Mouse (Mus musculus) intestine, embryonic 16.5 days (tissue): ENCODE data around the gene Dpysl5. TPM values are rescaled to one million over a fixed set of nuclear protein-coding genes. Genes with fewer than 3 reads are reported as not detected.

Source experiments
- ATAC-seq: fragments of 200-750 bp; cut with Nextera tagmentation; 2 replicates; pipeline ENCODE4 v1.8.0; 2017; ENCODE audit warnings: moderate TSS enrichment, moderate library complexity
- H3K27ac ChIP-seq: fragments of 300-500 bp; sonication (generic); 2 replicates; pipeline ENCODE4 v1.5.1; 2014; ENCODE audit warnings: mild to moderate bottlenecking, low read length
- H3K27me3 ChIP-seq: fragments of 300-500 bp; sonication (generic); replicated peaks from 2 replicates; pipeline ENCODE4 v1.6.1; 2014; ENCODE audit warnings: low read length, control low read depth, mixed read lengths; ENCODE audit not compliant: control insufficient read depth, insufficient read depth
- H3K36me3 ChIP-seq: fragments of 300-500 bp; sonication (generic); 2 replicates; pipeline ENCODE4 v1.6.1; 2014; ENCODE audit warnings: low read length, control low read depth; ENCODE audit not compliant: control insufficient read depth, insufficient read depth
- H3K4me1 ChIP-seq: fragments of 300-500 bp; sonication (generic); 2 replicates; pipeline ENCODE4 v1.6.1; 2014; ENCODE audit warnings: low read length, control low read depth, mixed read lengths; ENCODE audit not compliant: control insufficient read depth, insufficient read depth
- H3K4me2 ChIP-seq: fragments of 300-500 bp; sonication (generic); 2 replicates; pipeline ENCODE4 v1.6.1; 2014; ENCODE audit warnings: low read depth, low read length, control low read depth
- H3K4me3 ChIP-seq: fragments of 300-500 bp; sonication (generic); 2 replicates; pipeline ENCODE4 v1.5.1; 2014; ENCODE audit warnings: mild to moderate bottlenecking, low read length
- H3K9ac ChIP-seq: fragments of 300-500 bp; sonication (generic); 2 replicates; pipeline ENCODE4 v1.6.1; 2014; ENCODE audit warnings: low read depth, low read length
- H3K9me3 ChIP-seq: fragments of 300-500 bp; sonication (generic); 2 replicates; pipeline ENCODE4 v1.6.1; 2016; ENCODE audit warnings: low read length, control low read depth; ENCODE audit not compliant: control insufficient read depth
- WGBS: fragments of 180-500 bp; shearing (Covaris S2); extraction: QIAGEN DNeasy Blood & Tissue Kit; methylation state at CpG from one replicate; pipeline ENCODE4 v1.1.7; 2014; 5-methylcytosine and 5-hydroxymethylcytosine counted together
- polyA plus RNA-seq: library from polyadenylated mRNA; unstranded; fragments of >200 nt; fragmentation: Nextera tagmentation; extraction: Ambion mirVana; gene quantifications from 2 replicates; pipeline ENCODE4 v1.2.1, GENCODE M21; 2015

The Dpysl5 gene
- polyA plus RNA-seq, 1 experiment from 2014 or later: 5.7 TPM

DNA sequence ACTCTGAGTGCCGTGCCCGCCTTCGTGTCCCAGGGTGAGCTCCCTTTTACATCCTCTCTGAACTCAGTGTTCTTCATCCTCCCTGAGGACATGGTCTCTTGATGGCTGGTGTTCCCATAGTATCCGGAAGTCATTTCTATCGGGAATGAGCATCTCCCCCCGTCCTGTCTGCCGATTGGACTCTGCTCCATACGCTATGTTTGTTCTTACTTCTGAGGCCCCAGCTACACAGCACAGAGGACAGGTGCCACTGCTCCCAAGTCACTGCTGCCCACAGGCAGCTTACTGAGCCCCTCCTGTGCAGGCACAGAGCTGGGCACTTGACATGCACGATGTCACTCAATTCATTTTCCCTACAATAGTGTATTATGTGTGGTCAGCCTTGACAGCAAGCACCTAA lies 57.7 kb downstream of the Dpysl5 start:
- no peaks in the 10 kb centered on the region for H3K27me3 ChIP-seq
- H3K4me2 ChIP-seq: no peak overlapping the region
- H3K9me3 ChIP-seq: no peaks in the 10 kb centered on the region
- no peak overlapping the region for H3K27ac ChIP-seq
- H3K9ac ChIP-seq: no peak overlapping the region
- 75% methylated on average over 9 of the region's 9 CpGs for WGBS
- peaks cover 14% of the 10 kb centered on the region for H3K4me1 ChIP-seq
- no peaks in the 10 kb centered on the region for H3K36me3 ChIP-seq
- ATAC-seq: peak; percentile 45; the same call in 1 of the 2 replicates
- H3K4me3 ChIP-seq: no peak overlapping the region

DNA sequence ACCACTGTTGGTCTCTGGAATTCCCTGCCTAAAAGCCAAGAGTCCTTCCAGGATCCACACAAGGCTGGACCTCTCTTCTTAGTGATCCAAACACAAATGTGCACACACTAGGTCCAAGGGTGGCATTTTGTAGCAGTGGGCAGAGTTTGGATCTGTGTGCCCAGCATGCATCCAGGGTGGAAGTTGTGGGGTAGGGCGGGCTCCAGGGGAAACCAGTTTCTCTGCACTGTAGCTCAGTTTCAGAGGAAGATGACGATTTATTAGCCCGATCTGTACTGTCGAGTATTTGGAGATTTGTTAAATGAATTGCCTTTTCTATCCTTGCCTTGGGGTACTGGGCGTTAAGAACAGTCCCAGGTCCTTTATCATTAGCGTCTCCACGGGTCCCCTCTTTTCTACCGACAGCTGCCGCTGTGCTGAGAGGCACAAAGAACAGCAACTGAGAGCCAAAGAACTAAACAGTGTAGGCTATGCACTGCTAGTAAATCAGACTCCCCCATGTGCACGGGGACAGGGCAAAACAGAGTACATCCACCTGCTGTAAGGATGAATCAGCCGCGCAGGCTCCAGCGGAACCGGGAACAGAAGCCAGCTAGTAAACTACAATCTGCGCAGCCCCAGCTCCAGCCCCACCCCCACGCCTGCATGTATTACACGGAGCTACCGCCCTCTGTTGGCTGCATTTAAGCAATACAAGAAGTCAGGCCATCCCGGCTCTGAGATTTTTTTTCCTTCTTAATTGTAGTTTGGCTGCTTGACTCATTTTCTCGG lies 63.4 kb downstream of the Dpysl5 start:
- no peaks in the 10 kb centered on the region for H3K36me3 ChIP-seq
- no peak overlapping the region for H3K27ac ChIP-seq
- peak; percentile 85 for ATAC-seq
- peak overlapping the region; percentile 51 for H3K4me2 ChIP-seq
- no peak overlapping the region for H3K9ac ChIP-seq
- no peaks in the 10 kb centered on the region; the same call in 1 of the 2 replicates for H3K27me3 ChIP-seq
- WGBS: 8% methylated on average over 20 of the region's 20 CpGs
- peaks cover 3% of the 10 kb centered on the region; the same call in 1 of the 2 replicates for H3K4me1 ChIP-seq
- peak overlapping the region; percentile 34 for H3K4me3 ChIP-seq
- H3K9me3 ChIP-seq: no peaks in the 10 kb centered on the region

DNA sequence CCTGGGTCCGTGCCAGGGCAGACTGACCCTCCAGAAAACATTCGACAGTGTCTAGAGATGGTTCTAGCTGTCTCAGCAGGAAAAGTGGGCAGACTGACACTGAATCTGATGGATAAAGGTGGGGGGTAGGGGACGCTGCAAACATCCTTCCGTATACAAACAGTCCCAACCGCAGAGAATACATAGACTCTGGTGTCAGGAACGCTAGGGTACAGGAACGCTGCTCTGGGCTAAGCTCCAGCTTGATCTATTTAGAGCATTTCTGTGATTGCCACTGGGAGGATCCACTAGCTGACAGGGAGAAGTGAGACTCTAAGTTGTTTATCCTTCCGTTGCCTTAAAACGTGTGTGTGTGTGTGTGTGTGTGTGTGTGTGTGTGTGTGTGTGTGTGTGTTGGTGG lies 69.3 kb downstream of the Dpysl5 start:
- Histone ChIP-seq H3K4me1 (no peaks in the 10 kb centered on the region), H3K27me3 (no peaks in the 10 kb centered on the region; the same call in 1 of the 2 replicates), H3K4me2 (no peak overlapping the region), H3K4me3 (no peak overlapping the region), H3K9me3 (no peaks in the 10 kb centered on the region), H3K36me3 (no peaks in the 10 kb centered on the region), H3K9ac (no peak overlapping the region), H3K27ac (no peak overlapping the region)
- no peak for ATAC-seq
- WGBS: 58% methylated on average over 9 of the region's 9 CpGs

DNA sequence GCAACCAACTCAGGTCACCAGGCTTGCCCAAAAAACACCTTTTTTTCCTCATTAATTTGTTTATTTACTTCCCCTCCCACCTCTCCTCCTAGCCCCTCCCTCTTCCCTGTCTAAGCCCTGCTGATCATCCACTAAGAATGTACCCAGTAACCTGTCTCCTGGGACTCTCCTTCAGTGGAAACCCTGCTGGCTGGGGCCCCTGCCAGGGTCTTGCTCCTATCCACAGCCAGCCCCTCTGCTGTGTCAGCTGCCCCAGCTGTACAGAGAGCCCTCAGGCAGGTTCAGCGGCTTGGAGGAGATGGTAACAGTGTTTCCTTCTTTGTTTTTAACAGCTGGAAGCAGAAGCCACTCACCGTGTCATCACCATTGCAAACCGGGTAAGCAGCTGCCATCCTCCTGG lies 69.8 kb downstream of the Dpysl5 start:
- H3K9ac ChIP-seq: no peak overlapping the region
- WGBS: 76% methylated on average over 3 of the region's 3 CpGs

DNA sequence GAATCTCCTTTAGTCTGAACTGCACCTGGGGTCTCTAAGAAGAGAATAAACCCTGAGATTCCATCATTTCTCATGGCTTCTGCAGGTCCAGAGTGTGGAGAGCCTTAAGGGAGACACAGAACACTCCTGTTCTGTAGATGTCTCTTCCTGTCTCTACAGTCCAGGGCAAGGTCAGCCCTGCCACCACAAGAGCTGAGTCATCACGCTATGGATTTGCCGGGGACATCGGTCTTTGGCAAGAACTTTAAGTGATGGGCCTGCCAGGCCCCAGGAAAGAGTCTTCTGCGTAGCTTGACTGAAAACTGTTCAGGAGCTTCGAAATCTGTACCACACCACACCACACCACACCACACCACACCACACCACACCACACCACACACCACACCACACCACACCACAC lies 76.0 kb downstream of the Dpysl5 start:
- Histone ChIP-seq H3K27ac (no peak overlapping the region), H3K9me3 (no peaks in the 10 kb centered on the region), H3K4me2 (no peak overlapping the region), H3K27me3 (no peaks in the 10 kb centered on the region), H3K9ac (no peak overlapping the region), H3K36me3 (no peaks in the 10 kb centered on the region), H3K4me3 (no peak overlapping the region), H3K4me1 (no peaks in the 10 kb centered on the region)
- WGBS: 91% methylated on average over 5 of the region's 5 CpGs
- no peak for ATAC-seq

More for the DNA sequence above, 69.8 kb downstream of the Dpysl5 start:
- H3K27me3 ChIP-seq: no peaks in the 10 kb centered on the region; the same call in 1 of the 2 replicates
- H3K4me1 ChIP-seq: no peaks in the 10 kb centered on the region
- H3K27ac ChIP-seq: no peak overlapping the region
- no peak overlapping the region for H3K4me3 ChIP-seq
- H3K36me3 ChIP-seq: no peaks in the 10 kb centered on the region
- no peaks in the 10 kb centered on the region for H3K9me3 ChIP-seq
- no peak for ATAC-seq
- no peak overlapping the region for H3K4me2 ChIP-seq

DNA sequence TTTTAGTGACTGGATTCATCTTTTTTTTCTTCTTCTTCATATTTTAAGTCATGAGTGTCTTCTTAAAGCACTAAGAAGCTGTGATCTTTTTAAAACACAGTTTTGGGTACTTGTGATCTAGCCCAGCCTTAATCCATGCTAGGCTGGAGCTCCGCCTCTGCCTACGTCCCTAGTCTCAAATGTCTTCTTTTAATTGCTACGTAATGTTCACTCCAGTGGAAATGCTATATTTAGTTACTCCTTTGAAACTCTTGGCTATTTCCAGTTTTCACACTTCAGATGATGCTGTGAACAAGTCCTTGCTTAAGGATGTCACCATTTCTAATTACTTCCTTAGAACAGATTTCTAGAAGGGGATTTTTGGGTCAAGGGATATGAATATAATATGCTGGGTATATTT lies 78.7 kb downstream of the Dpysl5 start:
- no peak for ATAC-seq
- H3K4me1 ChIP-seq: no peaks in the 10 kb centered on the region
- H3K4me2 ChIP-seq: no peak overlapping the region
- no peaks in the 10 kb centered on the region for H3K27me3 ChIP-seq
- no peak overlapping the region for H3K9ac ChIP-seq
- H3K9me3 ChIP-seq: no peaks in the 10 kb centered on the region
- H3K27ac ChIP-seq: no peak overlapping the region
- no peaks in the 10 kb centered on the region for H3K36me3 ChIP-seq
- WGBS: 86% methylated on average over 3 of the region's 3 CpGs
- no peak overlapping the region for H3K4me3 ChIP-seq

DNA sequence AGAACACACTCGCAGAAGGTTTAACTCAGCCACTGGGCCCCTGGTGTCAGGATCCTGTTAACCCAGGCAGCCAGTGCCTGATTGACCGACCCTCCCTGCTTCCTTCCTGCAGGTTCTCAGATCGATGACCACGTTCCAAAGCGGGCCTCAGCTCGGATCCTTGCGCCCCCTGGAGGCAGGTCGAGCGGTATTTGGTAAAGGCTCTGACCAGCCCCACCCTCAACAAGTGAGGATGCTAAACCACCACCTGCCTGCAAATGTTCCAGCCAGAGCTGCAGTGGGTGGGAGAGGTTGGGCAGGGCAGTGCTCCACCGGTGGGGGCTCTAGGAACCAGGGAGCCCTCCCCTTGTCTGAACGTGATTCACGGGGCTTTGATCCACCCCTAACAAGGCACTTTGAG lies 84.8 kb downstream of the Dpysl5 start:
- H3K27ac ChIP-seq: no peak overlapping the region
- H3K9ac ChIP-seq: no peak overlapping the region
- no peaks in the 10 kb centered on the region for H3K27me3 ChIP-seq
- H3K9me3 ChIP-seq: no peaks in the 10 kb centered on the region
- WGBS: 13% methylated on average over 12 of the region's 12 CpGs
- ATAC-seq: peak; percentile 71
- no peaks in the 10 kb centered on the region for H3K4me1 ChIP-seq
- H3K36me3 ChIP-seq: no peaks in the 10 kb centered on the region
- H3K4me3 ChIP-seq: no peak overlapping the region
- no peak overlapping the region for H3K4me2 ChIP-seq

DNA sequence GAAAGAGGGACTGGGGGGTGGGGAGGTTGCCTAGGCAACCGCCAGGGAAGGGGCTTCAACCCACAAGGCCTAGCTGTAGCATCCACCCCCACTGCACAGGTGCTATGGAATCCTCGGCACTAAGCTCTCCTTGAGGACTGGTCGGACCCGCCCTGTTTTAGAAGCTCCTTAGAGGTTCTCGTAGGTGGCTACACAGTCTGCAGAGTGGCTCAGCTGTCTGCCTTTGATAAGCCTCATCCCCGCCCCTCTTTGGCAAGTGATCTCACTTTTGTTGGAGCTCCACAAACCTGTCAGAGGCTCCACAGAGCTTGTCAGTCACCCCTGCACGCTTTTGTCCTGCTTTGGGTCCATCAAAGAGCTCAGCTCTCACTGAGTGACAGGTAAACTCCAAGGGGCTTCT lies 86.1 kb downstream of the Dpysl5 start:
- ATAC-seq: peak; percentile 60
- Histone ChIP-seq H3K36me3 (no peaks in the 10 kb centered on the region), H3K27ac (no peak overlapping the region), H3K9ac (no peak overlapping the region), H3K27me3 (no peaks in the 10 kb centered on the region), H3K9me3 (no peaks in the 10 kb centered on the region), H3K4me2 (no peak overlapping the region), H3K4me1 (no peaks in the 10 kb centered on the region), H3K4me3 (no peak overlapping the region)
- WGBS: 62% methylated on average over 7 of the region's 7 CpGs

DNA sequence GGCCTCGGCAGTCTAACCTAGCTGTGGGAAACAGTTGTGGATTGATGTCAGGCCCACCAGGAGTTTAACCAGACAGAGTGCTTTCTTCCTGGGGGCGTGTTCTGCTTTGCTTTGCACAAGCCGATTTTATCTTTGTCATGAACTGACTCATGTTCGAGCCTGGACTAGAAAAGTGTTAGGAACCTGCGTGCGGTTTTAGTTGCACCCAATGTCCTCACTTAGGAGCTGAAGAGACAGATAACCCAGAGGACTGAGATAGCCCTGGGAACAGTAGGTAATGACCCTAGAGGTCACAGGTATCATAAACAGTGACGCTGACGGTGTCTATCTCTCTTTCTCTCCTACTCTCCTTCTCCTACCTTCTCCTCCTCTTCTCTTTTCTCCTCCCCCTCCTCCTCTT lies 86.6 kb downstream of the Dpysl5 start:
- Histone ChIP-seq H3K4me2 (no peak overlapping the region), H3K4me3 (no peak overlapping the region), H3K4me1 (no peaks in the 10 kb centered on the region), H3K27me3 (no peaks in the 10 kb centered on the region), H3K9me3 (no peaks in the 10 kb centered on the region), H3K36me3 (no peaks in the 10 kb centered on the region), H3K27ac (no peak overlapping the region), H3K9ac (no peak overlapping the region)
- no peak for ATAC-seq
- WGBS: 63% methylated on average over 8 of the region's 8 CpGs

DNA sequence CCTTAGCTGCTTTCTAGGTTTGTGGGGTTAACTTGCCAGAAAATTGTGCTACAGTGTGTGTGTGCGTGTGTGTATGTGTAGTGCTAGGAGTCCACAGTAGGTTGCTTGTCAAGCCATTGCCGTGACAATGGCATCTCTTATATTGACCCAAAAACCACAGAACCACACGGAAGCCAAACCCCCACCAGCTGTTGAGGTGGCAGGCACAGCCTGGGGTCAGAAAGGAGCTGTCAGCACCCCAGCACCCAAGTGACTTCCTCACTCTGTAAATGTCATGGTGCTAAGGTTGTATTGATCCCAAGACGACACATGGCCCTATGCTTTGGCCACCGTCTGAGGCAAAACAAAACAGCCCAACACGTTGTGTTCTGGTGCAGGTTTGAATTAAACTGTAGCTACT lies 87.6 kb downstream of the Dpysl5 start:
- ATAC-seq: no peak
- H3K9ac ChIP-seq: no peak overlapping the region

More for the DNA sequence above, 87.6 kb downstream of the Dpysl5 start:
- Histone ChIP-seq H3K27ac (no peak overlapping the region), H3K4me3 (no peak overlapping the region), H3K36me3 (no peaks in the 10 kb centered on the region), H3K4me1 (no peaks in the 10 kb centered on the region), H3K9me3 (no peaks in the 10 kb centered on the region), H3K27me3 (no peaks in the 10 kb centered on the region), H3K4me2 (no peak overlapping the region)
- 80% methylated on average over 6 of the region's 6 CpGs for WGBS
